Mouse (Mus musculus): ENCODE data around the gene Fbxo28. TPM values are rescaled to one million over a fixed set of nuclear protein-coding genes. Genes with fewer than 3 reads are reported as not detected.

Gene Fbxo28
- polyA plus RNA-seq, 1 experiment from 2014 or later, result 33.0 TPM

GRCm38 (mm10) chr1:182280577-182280976, 60.9 kb downstream of the Fbxo28 start:
- WGBS, result 60% methylated on average over 11 of the region's 11 CpGs
- H3K27ac ChIP-seq (ENCODE audit: low read depth, low read length), result no peak overlapping the region

GRCm38 (mm10) chr1:182280046-182280445, 61.4 kb downstream of the Fbxo28 start:
- peaks cover 10% of the 10 kb centered on the region for H3K4me1 ChIP-seq (ENCODE audit: control insufficient read depth, insufficient read depth, low read length)
- no peaks in the 10 kb centered on the region for H3K27me3 ChIP-seq (ENCODE audit: control insufficient read depth, insufficient read depth, low read length)
- H3K36me3 ChIP-seq (ENCODE audit: control insufficient read depth, insufficient read depth, low read length), result peaks cover 2% of the 10 kb centered on the region; the same call in 1 of the 2 replicates
- H3K9ac ChIP-seq (ENCODE audit: low read length), result no peak overlapping the region
- no peak for DNase-seq (ENCODE audit: low spot score)
- no peak for ATAC-seq (ENCODE audit: insufficient read depth, low FRiP score, low TSS enrichment)
- H3K27ac ChIP-seq (ENCODE audit: low read depth, low read length), result no peak overlapping the region
- H3K9me3 ChIP-seq (ENCODE audit: control insufficient read depth, low read length), result no peaks in the 10 kb centered on the region
- 85% methylated on average over 6 of the region's 6 CpGs for WGBS
- H3K4me3 ChIP-seq (ENCODE audit: low read depth, low read length), result no peak overlapping the region
- no peak overlapping the region for H3K4me2 ChIP-seq (ENCODE audit: low read depth)

More at GRCm38 (mm10) chr1:182280577-182280976, 60.9 kb downstream of the Fbxo28 start:
- DNase-seq (ENCODE audit: low spot score) (no peak), ATAC-seq (ENCODE audit: insufficient read depth, low FRiP score, low TSS enrichment) (no peak)
- Histone ChIP-seq H3K27me3 (ENCODE audit: control insufficient read depth, insufficient read depth, low read length) (no peaks in the 10 kb centered on the region), H3K4me2 (ENCODE audit: low read depth) (no peak overlapping the region), H3K36me3 (ENCODE audit: control insufficient read depth, insufficient read depth, low read length) (peaks cover 2% of the 10 kb centered on the region; the same call in 1 of the 2 replicates), H3K4me1 (ENCODE audit: control insufficient read depth, insufficient read depth, low read length) (peaks cover 10% of the 10 kb centered on the region), H3K9me3 (ENCODE audit: control insufficient read depth, low read length) (no peaks in the 10 kb centered on the region), H3K4me3 (ENCODE audit: low read depth, low read length) (no peak overlapping the region), H3K9ac (ENCODE audit: low read length) (no peak overlapping the region)

- 91% methylated on average over 4 of the region's 4 CpGs for WGBS
- no peak for ATAC-seq (ENCODE audit: insufficient read depth, low FRiP score, low TSS enrichment)
- no peak overlapping the region for H3K4me3 ChIP-seq (ENCODE audit: low read depth, low read length)
Measured at GRCm38 (mm10) chr1:182279436-182279835, 62.0 kb downstream of the Fbxo28 start.

GRCm38 (mm10) chr1:182275109-182275508, 66.3 kb downstream of the Fbxo28 start:
- Histone ChIP-seq H3K27me3 (ENCODE audit: control insufficient read depth, insufficient read depth, low read length) (no peaks in the 10 kb centered on the region), H3K4me2 (ENCODE audit: low read depth) (no peak overlapping the region), H3K36me3 (ENCODE audit: control insufficient read depth, insufficient read depth, low read length) (peaks cover 2% of the 10 kb centered on the region; the same call in 1 of the 2 replicates), H3K4me3 (ENCODE audit: low read depth, low read length) (no peak overlapping the region), H3K9ac (ENCODE audit: low read length) (no peak overlapping the region), H3K4me1 (ENCODE audit: control insufficient read depth, insufficient read depth, low read length) (no peaks in the 10 kb centered on the region), H3K9me3 (ENCODE audit: control insufficient read depth, low read length) (no peaks in the 10 kb centered on the region), H3K27ac (ENCODE audit: low read depth, low read length) (no peak overlapping the region)
- no peak for DNase-seq (ENCODE audit: low spot score)
- 97% methylated on average over 6 of the region's 6 CpGs for WGBS
- ATAC-seq (ENCODE audit: insufficient read depth, low FRiP score, low TSS enrichment), result no peak

More at GRCm38 (mm10) chr1:182279436-182279835, 62.0 kb downstream of the Fbxo28 start:
- no peak overlapping the region for H3K9ac ChIP-seq (ENCODE audit: low read length)
- no peaks in the 10 kb centered on the region for H3K27me3 ChIP-seq (ENCODE audit: control insufficient read depth, insufficient read depth, low read length)
- no peaks in the 10 kb centered on the region for H3K9me3 ChIP-seq (ENCODE audit: control insufficient read depth, low read length)
- no peak overlapping the region for H3K4me2 ChIP-seq (ENCODE audit: low read depth)
- H3K27ac ChIP-seq (ENCODE audit: low read depth, low read length), result no peak overlapping the region
- H3K4me1 ChIP-seq (ENCODE audit: control insufficient read depth, insufficient read depth, low read length), result peaks cover 10% of the 10 kb centered on the region
- peaks cover 2% of the 10 kb centered on the region; the same call in 1 of the 2 replicates for H3K36me3 ChIP-seq (ENCODE audit: control insufficient read depth, insufficient read depth, low read length)
- no peak for DNase-seq (ENCODE audit: low spot score)

- Histone ChIP-seq H3K9ac (ENCODE audit: low read length) (no peak overlapping the region), H3K9me3 (ENCODE audit: control insufficient read depth, low read length) (no peaks in the 10 kb centered on the region), H3K4me1 (ENCODE audit: control insufficient read depth, insufficient read depth, low read length) (no peaks in the 10 kb centered on the region), H3K4me2 (ENCODE audit: low read depth) (no peak overlapping the region), H3K4me3 (ENCODE audit: low read depth, low read length) (no peak overlapping the region), H3K27ac (ENCODE audit: low read depth, low read length) (no peak overlapping the region), H3K27me3 (ENCODE audit: control insufficient read depth, insufficient read depth, low read length) (no peaks in the 10 kb centered on the region), H3K36me3 (ENCODE audit: control insufficient read depth, insufficient read depth, low read length) (no peaks in the 10 kb centered on the region)
- DNase-seq (ENCODE audit: low spot score) (no peak), ATAC-seq (ENCODE audit: insufficient read depth, low FRiP score, low TSS enrichment) (no peak)
- 75% methylated on average over 5 of the region's 5 CpGs for WGBS
Measured at GRCm38 (mm10) chr1:182271632-182272031, 69.8 kb downstream of the Fbxo28 start.

GRCm38 (mm10) chr1:182271130-182271529, 70.3 kb downstream of the Fbxo28 start:
- Histone ChIP-seq H3K9ac (ENCODE audit: low read length) (no peak overlapping the region), H3K4me3 (ENCODE audit: low read depth, low read length) (no peak overlapping the region), H3K4me2 (ENCODE audit: low read depth) (no peak overlapping the region), H3K9me3 (ENCODE audit: control insufficient read depth, low read length) (no peaks in the 10 kb centered on the region), H3K36me3 (ENCODE audit: control insufficient read depth, insufficient read depth, low read length) (no peaks in the 10 kb centered on the region), H3K27me3 (ENCODE audit: control insufficient read depth, insufficient read depth, low read length) (no peaks in the 10 kb centered on the region), H3K27ac (ENCODE audit: low read depth, low read length) (no peak overlapping the region), H3K4me1 (ENCODE audit: control insufficient read depth, insufficient read depth, low read length) (no peaks in the 10 kb centered on the region)
- ATAC-seq (ENCODE audit: insufficient read depth, low FRiP score, low TSS enrichment), result no peak
- 78% methylated on average over 5 of the region's 5 CpGs for WGBS
- DNase-seq (ENCODE audit: low spot score), result no peak

GRCm38 (mm10) chr1:182268317-182268716, 73.1 kb downstream of the Fbxo28 start:
- Histone ChIP-seq H3K27ac (ENCODE audit: low read depth, low read length) (no peak overlapping the region), H3K36me3 (ENCODE audit: control insufficient read depth, insufficient read depth, low read length) (no peaks in the 10 kb centered on the region), H3K4me2 (ENCODE audit: low read depth) (no peak overlapping the region), H3K9me3 (ENCODE audit: control insufficient read depth, low read length) (no peaks in the 10 kb centered on the region), H3K4me3 (ENCODE audit: low read depth, low read length) (no peak overlapping the region), H3K4me1 (ENCODE audit: control insufficient read depth, insufficient read depth, low read length) (no peaks in the 10 kb centered on the region), H3K9ac (ENCODE audit: low read length) (no peak overlapping the region), H3K27me3 (ENCODE audit: control insufficient read depth, insufficient read depth, low read length) (no peaks in the 10 kb centered on the region)
- DNase-seq (ENCODE audit: low spot score), result no peak
- ATAC-seq (ENCODE audit: insufficient read depth, low FRiP score, low TSS enrichment), result no peak
- 62% methylated on average over 4 of the region's 4 CpGs for WGBS

GRCm38 (mm10) chr1:182266028-182266525, 75.4 kb downstream of the Fbxo28 start:
- Histone ChIP-seq H3K27ac (ENCODE audit: low read depth, low read length) (no peak overlapping the region), H3K4me1 (ENCODE audit: control insufficient read depth, insufficient read depth, low read length) (no peaks in the 10 kb centered on the region), H3K27me3 (ENCODE audit: control insufficient read depth, insufficient read depth, low read length) (no peaks in the 10 kb centered on the region), H3K9me3 (ENCODE audit: control insufficient read depth, low read length) (no peaks in the 10 kb centered on the region), H3K36me3 (ENCODE audit: control insufficient read depth, insufficient read depth, low read length) (no peaks in the 10 kb centered on the region), H3K4me3 (ENCODE audit: low read depth, low read length) (no peak overlapping the region), H3K9ac (ENCODE audit: low read length) (no peak overlapping the region), H3K4me2 (ENCODE audit: low read depth) (no peak overlapping the region)
- ATAC-seq (ENCODE audit: insufficient read depth, low FRiP score, low TSS enrichment), result no peak
- 93% methylated on average over 9 of the region's 11 CpGs for WGBS
- DNase-seq (ENCODE audit: low spot score), result no peak

Measured in neural tube, embryonic 11.5 days (tissue).